Mouse (Mus musculus) cerebellum, adult 8-10 months (tissue): ENCODE measurements around the gene Ccl12.

Experiments used
- DNase-seq: peaks from one replicate; pipeline ENCODE4 v3.0.0; 2022

Ccl12 gene

DNA sequence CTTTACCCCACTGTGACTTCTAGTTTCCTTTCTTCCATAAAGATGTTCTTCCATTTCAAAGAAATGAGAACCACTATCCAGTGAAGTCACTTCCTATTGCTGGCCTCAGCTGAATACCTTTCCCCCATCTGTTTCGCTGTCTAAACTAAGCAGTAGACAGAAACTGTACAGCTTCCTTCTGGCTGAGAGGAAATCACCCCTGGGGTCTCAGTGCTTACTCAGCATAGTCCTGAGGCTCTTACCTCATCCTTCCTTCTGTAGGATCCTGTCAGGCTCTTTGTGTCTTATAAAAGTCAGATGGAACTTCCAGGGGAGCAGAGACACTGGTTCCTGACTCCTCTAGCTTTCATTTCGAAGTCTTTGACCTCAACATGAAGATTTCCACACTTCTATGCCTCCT, at the start of gene Ccl12:
Gene Ccl12, plus strand, starts transcription at position 317 of the 400 bp plus-strand sequence.
- DNase-seq: no peak

GRCm38 (mm10) chr11:82053849-82054248, 47.8 kb upstream of the Ccl12 start:
- no peak for DNase-seq

- DNase-seq: no peak
These were observed 44.0 kb upstream of the Ccl12 start, which contains the start of gene Ccl11 for GRCm38 (mm10) chr11:82057646-82058045. Gene Ccl11, plus strand, starts transcription at chr11:82057823.

GRCm38 (mm10) chr11:82062226-82062625, 39.4 kb upstream of the Ccl12 start:
- no peak for DNase-seq

- DNase-seq: no peak
These were observed 38.2 kb upstream of the Ccl12 start for GRCm38 (mm10) chr11:82063454-82063853.

DNA sequence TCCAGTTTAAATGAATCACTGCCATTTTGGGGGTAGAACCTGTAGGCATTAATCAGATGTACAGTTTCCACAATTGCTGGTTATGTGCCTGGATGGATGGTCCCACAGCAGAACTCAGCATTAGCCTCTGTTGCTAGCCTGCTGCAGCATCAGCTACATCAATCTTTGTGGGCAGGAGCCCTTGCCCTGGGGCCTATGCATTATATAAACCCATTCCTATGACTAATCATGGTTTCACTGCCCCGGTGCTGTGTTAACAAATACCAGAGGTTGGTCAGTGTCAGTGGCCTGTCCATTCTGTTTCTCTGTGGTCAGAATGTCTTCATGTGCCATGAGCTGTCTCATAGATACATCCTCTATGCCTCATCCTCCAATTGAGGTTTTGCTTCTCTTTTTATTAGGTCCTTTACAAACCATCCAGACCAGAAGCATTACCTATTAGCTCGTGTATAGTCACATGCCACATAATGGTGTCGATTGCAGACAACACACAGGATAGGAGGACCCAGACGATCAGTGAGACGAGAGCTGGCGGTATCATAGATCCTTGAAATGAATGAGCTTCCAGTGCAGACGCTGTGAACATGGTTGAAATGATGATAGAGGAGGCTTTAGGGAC, 34.6 kb upstream of the Ccl12 start:
- no peak for DNase-seq

GRCm38 (mm10) chr11:82071076-82071475, 30.6 kb upstream of the Ccl12 start:
- no peak for DNase-seq

GRCm38 (mm10) chr11:82072374-82072773, 29.3 kb upstream of the Ccl12 start:
- no peak for DNase-seq

- DNase-seq: no peak
These were observed 28.7 kb upstream of the Ccl12 start for GRCm38 (mm10) chr11:82072984-82073383.

DNA sequence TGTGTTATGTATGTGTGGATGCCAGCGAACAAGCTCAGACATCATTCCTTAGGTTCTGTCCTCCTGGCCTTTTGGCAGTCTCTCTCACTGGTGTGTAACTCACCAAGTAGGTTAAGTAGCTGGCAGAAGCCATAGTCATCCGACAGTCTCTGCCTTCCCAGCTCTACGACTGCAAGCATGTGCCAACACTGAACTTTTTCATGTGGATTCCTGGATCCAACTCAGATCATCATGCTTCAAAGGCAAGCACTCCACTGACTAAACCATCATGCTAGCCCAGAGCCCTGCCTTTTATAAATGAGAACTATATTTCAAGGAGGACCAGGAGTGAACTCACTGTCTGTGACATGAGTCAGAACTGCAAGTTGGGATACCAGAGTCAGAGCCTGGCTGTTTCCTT, 28.0 kb upstream of the Ccl12 start:
- DNase-seq: no peak

DNA sequence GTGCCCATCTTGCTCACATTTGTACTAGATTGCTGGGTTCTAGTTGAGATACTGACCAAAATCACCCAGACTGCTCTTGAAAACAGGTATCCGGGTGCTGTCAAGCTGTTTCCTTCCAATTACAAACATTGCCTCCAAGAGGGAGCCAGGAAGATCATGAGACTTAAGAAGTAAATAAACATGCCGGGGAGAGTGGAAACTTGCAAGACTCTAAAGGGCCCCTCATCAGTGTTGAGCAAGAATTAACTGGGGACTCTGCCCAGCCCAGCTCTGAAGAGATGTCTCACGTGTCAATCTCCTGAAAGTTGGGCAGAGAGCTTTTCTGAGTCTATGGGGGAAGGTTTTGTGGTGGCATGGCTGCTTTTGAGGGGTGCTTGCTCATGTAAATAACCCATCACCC, 24.6 kb upstream of the Ccl12 start:
- no peak for DNase-seq

DNA sequence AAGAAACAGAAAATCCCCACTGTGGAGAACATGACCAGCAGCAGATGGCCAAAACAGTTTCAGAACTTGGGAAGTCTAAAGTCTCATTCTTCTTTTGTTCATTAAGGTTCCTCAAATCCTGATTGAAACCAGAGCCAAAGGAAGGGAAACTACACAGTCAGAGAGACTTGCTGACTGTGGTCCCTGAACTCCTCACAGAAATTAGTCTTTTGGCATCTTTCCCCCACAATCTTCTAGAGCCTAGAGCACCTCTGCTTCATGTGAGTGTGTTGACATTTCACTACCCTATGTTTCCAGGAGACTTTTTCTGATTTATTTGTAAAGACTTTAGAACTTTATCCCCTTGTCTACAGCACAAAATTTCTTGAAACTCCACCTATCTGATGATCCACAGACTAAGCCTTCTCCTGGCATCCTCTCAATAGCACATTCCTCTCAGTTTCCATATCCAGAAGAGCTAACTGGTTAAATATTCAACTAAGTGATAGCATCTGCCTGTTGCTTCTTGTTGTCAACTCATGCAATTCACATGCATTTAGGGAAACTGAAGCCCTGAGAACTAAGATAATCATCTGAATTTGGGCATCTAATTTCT, 23.4 kb upstream of the Ccl12 start:
- no peak for DNase-seq

- no peak for DNase-seq
These were observed 20.8 kb upstream of the Ccl12 start for GRCm38 (mm10) chr11:82080865-82081264.

- DNase-seq: no peak
These were observed 17.3 kb upstream of the Ccl12 start for GRCm38 (mm10) chr11:82084360-82084759.

GRCm38 (mm10) chr11:82099511-82100323, 1.9 kb upstream of the Ccl12 start:
- no peak for DNase-seq

- DNase-seq: no peak
These were observed 558 bp upstream of the Ccl12 start for GRCm38 (mm10) chr11:82101087-82101486.

DNA sequence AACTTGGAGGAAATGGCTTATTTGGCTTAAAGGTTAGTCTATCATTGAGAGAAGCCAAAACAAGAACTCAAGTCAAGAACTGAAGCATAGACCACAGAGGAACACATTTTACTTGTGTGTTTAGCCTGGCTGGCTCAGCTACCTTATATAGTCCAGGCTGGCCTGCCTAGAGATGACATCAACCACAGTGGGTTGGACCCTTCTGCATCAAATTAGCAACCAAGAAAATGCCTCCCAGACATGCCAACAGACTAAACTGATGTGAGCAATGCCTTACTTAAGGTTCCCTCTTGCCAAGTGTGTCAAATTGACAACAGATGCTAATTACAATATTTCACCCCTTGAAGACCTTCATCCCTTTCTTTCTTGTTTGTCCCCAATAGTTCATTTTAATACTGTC, 8.0 kb downstream of the Ccl12 start:
- DNase-seq: no peak

- DNase-seq: no peak
These were observed 9.0 kb downstream of the Ccl12 start for GRCm38 (mm10) chr11:82110372-82111248.

- no peak for DNase-seq
These were observed 13.2 kb downstream of the Ccl12 start, which contains the start of gene Ccl8 for GRCm38 (mm10) chr11:82114885-82115284. Gene Ccl8, plus strand, starts transcription at chr11:82115185.

GRCm38 (mm10) chr11:82116041-82116440, 14.4 kb downstream of the Ccl12 start:
- DNase-seq: no peak

DNA sequence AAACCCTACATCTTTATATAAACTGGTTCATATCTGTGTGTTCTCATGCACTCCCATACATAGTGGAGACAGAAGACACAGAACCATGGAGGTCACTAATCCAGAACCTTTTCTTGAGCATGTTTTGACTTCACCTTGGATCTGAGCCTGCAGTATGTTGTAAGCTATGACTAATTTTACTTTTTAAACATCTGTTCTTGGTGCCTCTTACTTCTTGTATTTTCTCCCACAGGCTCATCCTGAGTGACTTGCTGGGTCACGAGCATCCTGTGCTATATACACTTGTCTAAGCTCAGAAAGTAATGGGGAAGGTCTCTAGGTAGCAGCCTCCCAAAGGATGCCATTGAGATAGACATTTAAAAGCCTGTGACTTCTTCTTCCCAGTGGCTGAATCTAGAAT, 31.3 kb downstream of the Ccl12 start:
- no peak for DNase-seq

- no peak for DNase-seq
These were observed 34.6 kb downstream of the Ccl12 start for GRCm38 (mm10) chr11:82136196-82136595.
